Mouse (Mus musculus) embryo, embryonic 9.5 days (tissue): ENCODE data around the gene Stpg4.

ENCODE experiments used
- DNase-seq: peaks from one replicate; pipeline ENCODE4 v3.0.0-alpha.2; 2017; ENCODE audit errors: extremely low spot score

Gene Stpg4

GRCm38 (mm10) chr17:87427511-87427910, at the start of gene Stpg4:
Gene Stpg4 (minus strand): TSS chr17:87427741.
- DNase-seq: no peak

- no peak for DNase-seq
These were observed 47.8 kb upstream of the Stpg4 start for GRCm38 (mm10) chr17:87475356-87475755.

GRCm38 (mm10) chr17:87474501-87474795, 46.9 kb upstream of the Stpg4 start:
- no peak for DNase-seq

GRCm38 (mm10) chr17:87473736-87474500, 46.4 kb upstream of the Stpg4 start:
- peak; percentile 44 for DNase-seq

- no peak for DNase-seq
These were observed 45.8 kb upstream of the Stpg4 start for GRCm38 (mm10) chr17:87473441-87473735.

- DNase-seq: no peak
These were observed 45.3 kb upstream of the Stpg4 start for GRCm38 (mm10) chr17:87472879-87473278.

GRCm38 (mm10) chr17:87471661-87472060, 44.1 kb upstream of the Stpg4 start:
- no peak for DNase-seq

- no peak for DNase-seq
These were observed 43.3 kb upstream of the Stpg4 start for GRCm38 (mm10) chr17:87470797-87471196.

- no peak for DNase-seq
These were observed 42.7 kb upstream of the Stpg4 start for GRCm38 (mm10) chr17:87470282-87470681.

- no peak for DNase-seq
These were observed 41.9 kb upstream of the Stpg4 start for GRCm38 (mm10) chr17:87469428-87469827.

GRCm38 (mm10) chr17:87468616-87469015, 41.1 kb upstream of the Stpg4 start:
- no peak for DNase-seq

- peak; percentile 12 for DNase-seq
These were observed 34.0 kb upstream of the Stpg4 start for GRCm38 (mm10) chr17:87461499-87461896.

- DNase-seq: peak; percentile 23
These were observed 33.3 kb upstream of the Stpg4 start for GRCm38 (mm10) chr17:87460669-87461498.

GRCm38 (mm10) chr17:87459750-87460668, 32.5 kb upstream of the Stpg4 start:
- peak; percentile 35 for DNase-seq

- peak; percentile 42 for DNase-seq
These were observed 31.6 kb upstream of the Stpg4 start for GRCm38 (mm10) chr17:87458911-87459749.

- DNase-seq: no peak
These were observed 30.4 kb upstream of the Stpg4 start for GRCm38 (mm10) chr17:87457961-87458360.

GRCm38 (mm10) chr17:87454121-87454520, 26.6 kb upstream of the Stpg4 start:
- DNase-seq: no peak

GRCm38 (mm10) chr17:87453336-87453735, 25.8 kb upstream of the Stpg4 start:
- no peak for DNase-seq

GRCm38 (mm10) chr17:87448881-87449280, 21.3 kb upstream of the Stpg4 start:
- DNase-seq: no peak

GRCm38 (mm10) chr17:87448339-87448738, 20.8 kb upstream of the Stpg4 start:
- DNase-seq: no peak

- DNase-seq: no peak
These were observed 20.2 kb upstream of the Stpg4 start for GRCm38 (mm10) chr17:87447612-87448200.
